Mouse (Mus musculus) liver, embryonic 14.5 days (tissue): ENCODE data around the gene Gtf2f2.

ENCODE experiments used
- CTCF ChIP-seq: IDR thresholded peaks from 2 replicates; pipeline ENCODE4 v1.5.1; 2016; ENCODE audit warnings: antibody characterized with exemption, low read depth, control low read depth
- EP300 ChIP-seq: IDR thresholded peaks from 2 replicates; pipeline ENCODE4 v1.6.1; 2016; ENCODE audit warnings: antibody characterized with exemption, low read depth

- TF ChIP-seq CTCF = no peak
- no peak for TF ChIP-seq EP300
Observed at GRCm38 (mm10) chr14:75985112-75985511, 25.6 kb downstream of the Gtf2f2 start.
